Mouse (Mus musculus) spleen, adult 2 months (tissue): ENCODE data around the gene Olfml3.

Experiments used
- CTCF ChIP-seq: fragments of 200-500 bp; IDR thresholded peaks from 2 replicates; pipeline ENCODE4 v1.5.1; 2011; ENCODE audit warnings: mild to moderate bottlenecking, inconsistent platforms; ENCODE audit not compliant: insufficient read depth, insufficient read length, insufficient replicate concordance; ENCODE audit errors: extremely low read depth
- POLR2A ChIP-seq: fragments of 200-500 bp; IDR thresholded peaks from 2 replicates; pipeline ENCODE4 v1.6.1; 2011; ENCODE audit warnings: low read depth, low read length, inconsistent platforms

DNA sequence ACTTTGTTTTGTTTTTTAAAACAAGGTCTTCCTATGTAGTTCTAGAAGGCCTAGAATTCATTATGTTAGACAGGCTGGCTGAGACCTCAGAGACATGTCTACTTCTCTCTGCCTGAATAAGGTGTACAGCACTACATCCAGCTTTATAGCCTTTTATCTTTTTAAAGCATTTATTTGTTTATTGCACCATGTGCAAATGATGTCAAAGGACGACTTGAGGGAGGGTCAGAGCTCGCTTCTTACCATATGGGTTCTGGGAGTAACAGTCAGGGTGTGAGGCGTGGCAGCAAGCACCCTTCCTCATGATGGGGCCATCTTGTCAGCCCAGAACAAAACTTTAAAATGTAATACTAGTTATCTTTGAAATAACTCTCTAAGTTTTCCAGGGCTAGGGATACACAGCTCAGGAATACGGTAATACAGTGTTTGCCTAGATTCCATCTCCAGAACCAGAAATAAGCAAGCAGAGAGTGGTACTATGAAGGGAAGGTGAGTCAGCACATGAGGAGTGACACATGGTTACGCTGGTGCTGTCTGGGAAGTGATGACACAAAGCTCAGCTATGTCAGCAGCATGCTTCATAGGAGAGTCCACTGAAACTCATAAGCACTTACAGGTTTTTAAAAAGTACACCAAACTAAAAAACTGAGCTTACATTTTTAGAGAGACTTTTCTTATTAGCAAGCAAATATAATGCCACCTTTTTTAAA is 21.6 kb upstream of the Olfml3 start:
- no peak for TF ChIP-seq POLR2A
- TF ChIP-seq CTCF, result no peak
